Mouse (Mus musculus) gastrocnemius, postnatal 14 days (tissue): ENCODE results near the gene Arl6ip4. TPM values are rescaled to one million over a fixed set of nuclear protein-coding genes. Genes with fewer than 3 reads are reported as not detected.

ENCODE experiments used
- DNase-seq: peaks from one replicate; pipeline ENCODE4 v3.0.0; 2021; ENCODE audit warnings: mixed read lengths
- intact Hi-C: fragments of 180-260 bp; cut with DNase I; formaldehyde crosslinking; loops from one replicate; pipeline ENCODE4 v1.15.1; 2025; ENCODE audit warnings: low total_unique reads
- total RNA-seq, 2 experiments: library from RNA; stranded (reverse); gene quantifications; 2 replicates each; pipeline ENCODE4 v1.2.3; 2021

The Arl6ip4 gene
- total RNA-seq, 2 experiments from 2014 or later: 42.8 to 46.5 TPM

- DNase-seq: peak; percentile 57
- intact Hi-C loops: no loop called here
Measured at GRCm38 (mm10) chr5:124093120-124093794, 22.6 kb upstream of the Arl6ip4 start.

- intact Hi-C loops: no loop called here
- DNase-seq: no peak
Measured at GRCm38 (mm10) chr5:124093852-124094604, 21.9 kb upstream of the Arl6ip4 start.

GRCm38 (mm10) chr5:124095077-124095581 lies 20.8 kb upstream of the Arl6ip4 start:
- intact Hi-C loops: no loop called here
- DNase-seq: peak; percentile 31

GRCm38 (mm10) chr5:124095596-124096232 lies 20.2 kb upstream of the Arl6ip4 start, which contains the start of gene Abcb9:
Gene Abcb9, minus strand, starts transcription at chr5:124095798.
- intact Hi-C loops: no loop called here
- DNase-seq: peak; percentile 95

GRCm38 (mm10) chr5:124098923-124099322 lies 17.0 kb upstream of the Arl6ip4 start:
- intact Hi-C loops: no loop called here
- DNase-seq: no peak

GRCm38 (mm10) chr5:124100128-124101044 lies 15.5 kb upstream of the Arl6ip4 start:
- DNase-seq: no peak
- intact Hi-C loops: no loop called here

GRCm38 (mm10) chr5:124102326-124102725 lies 13.6 kb upstream of the Arl6ip4 start:
- intact Hi-C loops: no loop called here
- DNase-seq: no peak

GRCm38 (mm10) chr5:124103020-124103419 lies 12.9 kb upstream of the Arl6ip4 start:
- intact Hi-C loops: no loop called here
- no peak for DNase-seq

GRCm38 (mm10) chr5:124103552-124103951 lies 12.3 kb upstream of the Arl6ip4 start:
- DNase-seq: no peak
- intact Hi-C loops: no loop called here

GRCm38 (mm10) chr5:124111077-124111741 lies 4.7 kb upstream of the Arl6ip4 start:
- intact Hi-C loops: no loop called here
- DNase-seq: no peak

GRCm38 (mm10) chr5:124111742-124112497 lies 4.0 kb upstream of the Arl6ip4 start, which contains the start of gene Ogfod2:
Gene Ogfod2, plus strand, starts transcription at chr5:124112297.
- intact Hi-C loops: no loop called here
- peak; percentile 96 for DNase-seq

GRCm38 (mm10) chr5:124112531-124112930 lies 3.4 kb upstream of the Arl6ip4 start:
- DNase-seq: no peak
- intact Hi-C loops: no loop called here

GRCm38 (mm10) chr5:124113030-124113429 lies 2.9 kb upstream of the Arl6ip4 start:
- intact Hi-C loops: no loop called here
- peak; percentile 51 for DNase-seq

- intact Hi-C loops: no loop called here
- no peak for DNase-seq
Measured at GRCm38 (mm10) chr5:124114276-124115025, 1.4 kb upstream of the Arl6ip4 start.

GRCm38 (mm10) chr5:124115531-124115930 lies 358 bp upstream of the Arl6ip4 start:
- DNase-seq: no peak
- intact Hi-C loops: no loop called here

- no peak for DNase-seq
- intact Hi-C loops: no loop called here
Measured at GRCm38 (mm10) chr5:124119204-124119603, 3.3 kb downstream of the Arl6ip4 start.

GRCm38 (mm10) chr5:124122357-124122756 lies 6.5 kb downstream of the Arl6ip4 start:
- intact Hi-C loops: no loop called here

More at GRCm38 (mm10) chr5:124122357-124122756, 6.5 kb downstream of the Arl6ip4 start:
- DNase-seq: no peak
